Mouse (Mus musculus): ENCODE results near the gene Ttc23l. TPM values are rescaled to one million over a fixed set of nuclear protein-coding genes. Genes with fewer than 3 reads are reported as not detected.

The Ttc23l gene
- polyA plus RNA-seq, 1 experiment from 2014 or later: not detected

DNA sequence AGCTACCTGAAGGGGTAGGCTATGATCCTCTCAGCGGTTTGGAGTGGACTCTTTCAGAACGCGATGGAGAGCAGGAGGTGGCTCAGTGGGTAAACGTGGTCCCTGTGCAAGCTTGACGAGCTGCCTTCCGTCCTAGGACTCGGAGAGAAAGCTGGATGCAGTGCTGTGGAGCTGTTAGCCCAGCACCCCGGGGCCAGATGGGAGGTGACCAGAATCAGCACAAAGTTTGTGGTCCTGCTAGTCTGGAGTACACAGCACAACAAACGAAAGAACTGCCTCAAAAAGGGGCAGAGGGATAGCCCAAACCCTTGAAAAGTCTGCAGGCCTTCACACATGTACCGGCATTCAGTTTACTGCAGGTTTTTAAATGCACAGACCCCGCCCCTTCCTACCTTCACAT is 62.5 kb downstream of the Ttc23l start:
- Histone ChIP-seq H3K4me2 (ENCODE audit: low read length) (no peak overlapping the region), H3K36me3 (ENCODE audit: control insufficient read depth, insufficient read depth) (no peaks in the 10 kb centered on the region), H3K9me3 (ENCODE audit: control insufficient read depth, low read length) (no peaks in the 10 kb centered on the region), H3K4me1 (replicated peaks; ENCODE audit: control insufficient read depth, insufficient read depth, low read length) (no peaks in the 10 kb centered on the region), H3K27ac (ENCODE audit: low read length) (no peak overlapping the region), H3K27me3 (replicated peaks; ENCODE audit: control insufficient read depth, insufficient read depth, low read length) (no peaks in the 10 kb centered on the region), H3K4me3 (replicated peaks; ENCODE audit: low read length) (no peak overlapping the region), H3K9ac (replicated peaks; ENCODE audit: low read depth, low read length) (no peak overlapping the region)
- 95% methylated on average over 11 of the region's 11 CpGs for WGBS
- no peak for ATAC-seq

DNA sequence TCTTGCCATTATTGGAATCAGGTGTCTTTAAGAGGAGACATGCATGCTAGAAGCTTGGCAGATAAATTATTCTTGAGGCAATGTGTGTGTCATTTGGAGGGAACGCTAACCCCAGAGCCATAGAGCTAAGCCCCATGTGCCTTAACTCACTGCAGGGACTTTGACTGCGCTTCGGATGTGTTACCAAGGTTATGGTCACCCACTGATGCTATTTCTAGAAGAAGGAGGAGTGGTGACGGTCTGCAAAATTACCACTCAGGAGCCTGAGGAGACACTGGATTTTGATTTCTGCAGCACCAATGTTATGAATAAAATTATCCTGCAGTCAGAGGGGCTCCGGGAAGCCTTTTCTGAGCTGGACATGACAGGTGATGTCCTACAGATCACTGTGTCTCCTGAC is 68.4 kb downstream of the Ttc23l start:
- Histone ChIP-seq H3K4me1 (replicated peaks; ENCODE audit: control insufficient read depth, insufficient read depth, low read length) (peaks cover 8% of the 10 kb centered on the region), H3K4me2 (ENCODE audit: low read length) (no peak overlapping the region), H3K9ac (replicated peaks; ENCODE audit: low read depth, low read length) (no peak overlapping the region), H3K27ac (ENCODE audit: low read length) (no peak overlapping the region), H3K4me3 (replicated peaks; ENCODE audit: low read length) (no peak overlapping the region), H3K9me3 (ENCODE audit: control insufficient read depth, low read length) (no peaks in the 10 kb centered on the region), H3K36me3 (ENCODE audit: control insufficient read depth, insufficient read depth) (peaks cover 2% of the 10 kb centered on the region; the same call in 1 of the 2 replicates), H3K27me3 (replicated peaks; ENCODE audit: control insufficient read depth, insufficient read depth, low read length) (no peaks in the 10 kb centered on the region)
- no peak for ATAC-seq
- 93% methylated on average over 5 of the region's 5 CpGs for WGBS

DNA sequence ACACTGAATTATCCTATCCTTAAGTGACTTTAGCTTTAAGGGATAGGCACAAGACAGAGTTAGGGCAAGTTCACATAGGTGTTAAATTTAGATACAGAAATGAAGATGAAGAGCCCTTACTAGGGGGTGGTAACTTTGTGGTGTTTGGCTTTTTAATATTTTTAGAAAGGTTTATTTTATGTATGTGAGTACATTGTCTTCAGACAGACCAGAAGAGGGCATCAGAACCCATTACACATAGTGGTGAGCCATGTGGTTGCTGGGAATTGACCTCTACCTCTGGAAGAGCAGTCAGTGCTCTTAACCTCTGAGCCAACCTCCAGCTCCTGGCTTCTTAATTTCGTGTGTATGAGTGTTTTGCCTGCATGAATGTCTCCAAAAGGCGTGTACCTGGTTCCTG is 71.2 kb downstream of the Ttc23l start:
- Histone ChIP-seq H3K36me3 (ENCODE audit: control insufficient read depth, insufficient read depth) (peaks cover 4% of the 10 kb centered on the region; the same call in 1 of the 2 replicates), H3K9ac (replicated peaks; ENCODE audit: low read depth, low read length) (no peak overlapping the region), H3K27me3 (replicated peaks; ENCODE audit: control insufficient read depth, insufficient read depth, low read length) (no peaks in the 10 kb centered on the region), H3K4me1 (replicated peaks; ENCODE audit: control insufficient read depth, insufficient read depth, low read length) (peaks cover 17% of the 10 kb centered on the region), H3K27ac (ENCODE audit: low read length) (no peak overlapping the region), H3K4me3 (replicated peaks; ENCODE audit: low read length) (no peak overlapping the region; the same call in 1 of the 2 replicates), H3K9me3 (ENCODE audit: control insufficient read depth, low read length) (no peaks in the 10 kb centered on the region), H3K4me2 (ENCODE audit: low read length) (peak overlapping the region; percentile 87)
- no peak for ATAC-seq
- 63% methylated on average over 2 of the region's 2 CpGs for WGBS

DNA sequence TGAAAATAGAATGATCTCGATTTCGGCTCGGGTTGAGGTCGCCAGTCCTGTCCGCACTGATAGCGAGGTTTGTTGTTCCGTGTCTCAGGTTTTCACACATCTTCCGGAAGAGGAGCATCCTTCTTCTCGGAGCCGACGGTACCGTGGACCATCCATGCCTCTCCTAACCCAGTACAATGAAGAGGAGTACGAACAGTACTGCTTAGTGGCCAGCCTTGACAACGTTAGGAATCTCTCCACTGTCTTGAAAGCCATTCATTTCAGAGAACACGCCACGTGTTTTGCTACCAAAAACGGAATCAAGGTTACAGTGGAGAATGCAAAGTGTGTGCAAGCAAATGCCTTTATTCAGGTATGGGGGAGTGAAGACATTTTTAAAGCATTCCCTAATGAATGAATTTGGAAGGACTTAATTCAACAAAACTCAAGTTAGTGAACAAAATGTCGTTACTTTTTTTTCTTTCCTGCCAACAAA is 72.1 kb downstream of the Ttc23l start:
- WGBS: under 1% methylated on average over 18 of the region's 18 CpGs
- no peaks in the 10 kb centered on the region for H3K9me3 ChIP-seq (ENCODE audit: control insufficient read depth, low read length)
- H3K27ac ChIP-seq (ENCODE audit: low read length): peak overlapping the region; percentile 81
- H3K4me1 ChIP-seq (replicated peaks; ENCODE audit: control insufficient read depth, insufficient read depth, low read length): peaks cover 17% of the 10 kb centered on the region
- H3K4me3 ChIP-seq (replicated peaks; ENCODE audit: low read length): peak overlapping the region; percentile 69
- H3K27me3 ChIP-seq (replicated peaks; ENCODE audit: control insufficient read depth, insufficient read depth, low read length): no peaks in the 10 kb centered on the region
- peak; percentile 51 for ATAC-seq
- H3K36me3 ChIP-seq (ENCODE audit: control insufficient read depth, insufficient read depth): peaks cover 7% of the 10 kb centered on the region; the same call in 1 of the 2 replicates
- peak overlapping the region; percentile 84 for H3K9ac ChIP-seq (replicated peaks; ENCODE audit: low read depth, low read length)
- peak overlapping the region; percentile 87 for H3K4me2 ChIP-seq (ENCODE audit: low read length)

DNA sequence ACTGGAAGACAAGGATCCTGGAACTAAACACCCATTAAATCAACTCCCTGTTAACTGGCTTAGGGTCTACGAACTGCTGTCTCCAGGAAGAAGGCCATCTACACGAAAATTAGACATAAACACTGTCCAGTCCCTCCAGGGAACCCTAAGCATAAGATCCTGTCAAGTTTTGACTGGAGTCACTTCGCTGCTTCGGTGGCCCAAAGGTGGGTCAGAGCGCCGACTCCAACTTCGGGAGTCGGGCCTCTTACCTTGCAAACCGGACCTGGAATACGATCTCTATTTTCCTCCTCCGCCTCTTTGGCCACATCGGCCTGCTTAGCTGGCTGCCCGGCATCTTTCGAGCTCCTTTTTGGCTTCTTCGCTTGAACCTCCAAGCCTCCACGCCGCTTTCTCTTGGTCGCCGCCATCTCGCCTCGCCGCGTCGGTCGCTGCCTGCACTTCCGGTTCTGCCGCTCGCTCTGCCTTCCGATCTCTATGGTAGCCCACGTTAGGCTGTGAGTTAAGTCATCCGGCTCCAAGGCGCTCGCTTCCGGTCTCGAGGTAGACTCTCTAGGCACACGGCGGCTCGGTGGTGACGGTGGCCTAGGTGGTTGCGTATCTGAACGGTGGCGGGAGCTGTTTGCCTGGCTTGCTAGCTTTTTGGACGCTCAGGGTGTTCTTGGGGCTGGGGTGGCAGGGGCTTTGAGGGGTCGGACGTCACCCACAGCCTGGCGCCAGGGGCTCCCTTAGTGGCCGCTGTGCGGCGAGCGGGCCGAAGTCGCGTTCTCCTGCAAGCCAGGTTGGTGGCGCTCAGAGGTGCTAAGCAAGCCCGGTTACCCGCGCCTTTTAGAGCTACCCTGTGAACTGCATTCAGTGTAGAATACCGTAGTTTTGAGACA is 72.7 kb downstream of the Ttc23l start, which contains the start of the genes Brix1 and Rad1:
Brix1 (minus strand) TSS at position 464 of the 881 bp plus-strand sequence.
Rad1 (plus strand) TSS at position 535 of the 881 bp plus-strand sequence.
- ATAC-seq: peak; percentile 100
- Histone ChIP-seq H3K27me3 (replicated peaks; ENCODE audit: control insufficient read depth, insufficient read depth, low read length) (no peaks in the 10 kb centered on the region), H3K4me3 (replicated peaks; ENCODE audit: low read length) (peak within 1 kb of the TSS; percentile 69), H3K4me2 (ENCODE audit: low read length) (peak within 1 kb of the TSS; percentile 87), H3K9me3 (ENCODE audit: control insufficient read depth, low read length) (no peaks in the 10 kb centered on the region), H3K27ac (ENCODE audit: low read length) (peak within 1 kb of the TSS; percentile 81), H3K4me1 (replicated peaks; ENCODE audit: control insufficient read depth, insufficient read depth, low read length) (peaks cover 17% of the 10 kb centered on the region), H3K36me3 (ENCODE audit: control insufficient read depth, insufficient read depth) (peaks cover 10% of the 10 kb centered on the region), H3K9ac (replicated peaks; ENCODE audit: low read depth, low read length) (peak within 1 kb of the TSS; percentile 84)
- under 1% methylated on average over 58 of the region's 58 CpGs for WGBS

DNA sequence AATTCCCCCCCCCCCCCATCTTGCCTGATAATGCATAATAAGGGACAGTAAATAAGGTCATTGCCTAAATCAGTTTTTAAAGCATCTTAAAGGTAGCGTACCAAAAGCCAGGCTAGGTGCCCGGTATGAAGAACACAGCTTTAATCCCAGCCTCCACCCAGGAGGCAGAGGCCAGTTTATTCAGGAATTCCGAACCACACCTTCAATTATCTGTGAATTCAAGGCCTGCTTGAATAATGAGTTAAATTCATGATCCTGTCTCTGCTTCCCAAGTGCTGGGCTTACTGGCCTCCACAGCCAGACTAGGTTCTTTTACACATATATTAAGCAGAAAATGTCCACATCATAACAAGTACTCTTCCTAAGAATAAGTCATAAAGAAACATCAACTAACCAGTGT is 87.5 kb downstream of the Ttc23l start:
- Histone ChIP-seq H3K27me3 (replicated peaks; ENCODE audit: control insufficient read depth, insufficient read depth, low read length) (no peaks in the 10 kb centered on the region), H3K27ac (ENCODE audit: low read length) (no peak overlapping the region), H3K4me2 (ENCODE audit: low read length) (peak overlapping the region; percentile 65), H3K4me1 (replicated peaks; ENCODE audit: control insufficient read depth, insufficient read depth, low read length) (peaks cover 14% of the 10 kb centered on the region), H3K36me3 (ENCODE audit: control insufficient read depth, insufficient read depth) (peaks cover 4% of the 10 kb centered on the region), H3K9ac (replicated peaks; ENCODE audit: low read depth, low read length) (peak overlapping the region; percentile 92), H3K9me3 (ENCODE audit: control insufficient read depth, low read length) (no peaks in the 10 kb centered on the region), H3K4me3 (replicated peaks; ENCODE audit: low read length) (peak overlapping the region; percentile 86)
- peak; percentile 16 for ATAC-seq
- 9% methylated on average over 3 of the region's 3 CpGs for WGBS

DNA sequence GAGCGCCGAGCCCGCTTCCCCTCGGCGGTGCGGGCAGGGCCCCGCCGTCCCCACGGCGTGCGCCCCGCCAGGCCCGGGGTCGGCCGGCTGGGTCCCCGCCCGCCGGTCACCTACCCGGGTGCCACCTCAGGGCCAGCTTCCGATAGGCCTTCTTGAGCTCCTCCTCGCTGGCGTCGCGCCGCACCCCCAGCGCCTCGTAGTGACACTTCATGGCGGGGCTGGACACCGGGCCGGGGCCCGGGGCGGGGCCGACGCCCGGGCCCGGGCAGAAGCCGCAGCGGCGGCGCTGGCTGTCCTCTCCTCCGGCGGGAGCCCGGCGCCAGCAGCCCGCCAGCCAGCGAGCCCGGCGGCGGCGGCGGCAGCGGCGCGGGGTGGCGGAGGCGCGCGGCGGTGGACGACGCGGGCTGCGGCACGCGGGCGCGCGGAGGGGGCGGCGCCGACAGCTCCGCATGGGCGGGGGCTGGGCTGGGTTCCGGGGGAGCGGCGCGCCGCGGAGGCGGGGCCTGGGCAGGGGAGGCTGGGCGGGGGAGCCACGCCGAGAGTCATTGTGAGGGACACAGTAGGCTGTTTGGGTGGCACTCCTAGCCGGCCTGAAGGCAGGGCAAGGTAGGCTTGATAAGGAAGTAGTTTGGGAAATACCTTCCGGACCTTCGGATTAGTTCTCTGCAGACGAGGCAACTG is 88.2 kb downstream of the Ttc23l start, which contains the start of gene Dnajc21:
Dnajc21 (minus strand) TSS at position 366 of the 681 bp plus-strand sequence.
- Histone ChIP-seq H3K4me2 (ENCODE audit: low read length) (peak within 1 kb of the TSS; percentile 87), H3K9me3 (ENCODE audit: control insufficient read depth, low read length) (no peaks in the 10 kb centered on the region), H3K9ac (replicated peaks; ENCODE audit: low read depth, low read length) (peak within 1 kb of the TSS; percentile 92), H3K4me3 (replicated peaks; ENCODE audit: low read length) (peak within 1 kb of the TSS; percentile 86), H3K4me1 (replicated peaks; ENCODE audit: control insufficient read depth, insufficient read depth, low read length) (peaks cover 14% of the 10 kb centered on the region), H3K36me3 (ENCODE audit: control insufficient read depth, insufficient read depth) (no peaks in the 10 kb centered on the region; the same call in 1 of the 2 replicates), H3K27ac (ENCODE audit: low read length) (peak within 1 kb of the TSS; percentile 82), H3K27me3 (replicated peaks; ENCODE audit: control insufficient read depth, insufficient read depth, low read length) (no peaks in the 10 kb centered on the region)
- ATAC-seq: peak; percentile 96
- WGBS: under 1% methylated on average over 66 of the region's 87 CpGs

DNA sequence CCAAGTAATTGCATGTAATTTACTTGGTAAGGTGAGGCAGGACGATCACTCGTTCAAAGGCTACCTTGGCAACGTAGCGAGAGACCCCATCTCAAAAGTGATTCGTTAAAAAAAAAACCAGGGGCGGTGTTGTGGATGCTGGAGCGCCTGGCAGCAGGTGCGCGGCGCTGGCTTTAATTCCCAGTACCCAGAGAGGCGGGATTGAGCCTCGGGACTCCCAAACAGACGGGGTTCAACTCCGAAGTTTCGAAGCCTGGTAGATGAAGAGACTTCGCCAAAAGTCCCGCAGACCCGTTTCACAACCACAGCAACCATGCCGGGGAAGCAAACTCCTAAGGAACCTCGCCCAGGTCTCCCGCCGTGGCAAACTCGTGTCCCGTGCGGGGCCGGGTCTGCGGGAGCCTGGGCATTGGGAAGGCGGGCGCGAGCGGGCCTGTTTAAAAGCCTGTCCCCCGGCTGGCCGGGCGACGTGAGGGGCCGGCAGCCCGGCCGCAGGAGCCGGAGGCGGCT is 88.8 kb downstream of the Ttc23l start:
- H3K4me2 ChIP-seq (ENCODE audit: low read length): peak overlapping the region; percentile 87
- no peaks in the 10 kb centered on the region for H3K36me3 ChIP-seq (ENCODE audit: control insufficient read depth, insufficient read depth)
- WGBS: under 1% methylated on average over 40 of the region's 40 CpGs
- H3K4me1 ChIP-seq (replicated peaks; ENCODE audit: control insufficient read depth, insufficient read depth, low read length): peaks cover 14% of the 10 kb centered on the region
- H3K27me3 ChIP-seq (replicated peaks; ENCODE audit: control insufficient read depth, insufficient read depth, low read length): no peaks in the 10 kb centered on the region
- peak overlapping the region; percentile 92 for H3K9ac ChIP-seq (replicated peaks; ENCODE audit: low read depth, low read length)
- peak; percentile 31 for ATAC-seq
- no peaks in the 10 kb centered on the region for H3K9me3 ChIP-seq (ENCODE audit: control insufficient read depth, low read length)
- peak overlapping the region; percentile 82 for H3K27ac ChIP-seq (ENCODE audit: low read length)
- H3K4me3 ChIP-seq (replicated peaks; ENCODE audit: low read length): peak overlapping the region; percentile 86

DNA sequence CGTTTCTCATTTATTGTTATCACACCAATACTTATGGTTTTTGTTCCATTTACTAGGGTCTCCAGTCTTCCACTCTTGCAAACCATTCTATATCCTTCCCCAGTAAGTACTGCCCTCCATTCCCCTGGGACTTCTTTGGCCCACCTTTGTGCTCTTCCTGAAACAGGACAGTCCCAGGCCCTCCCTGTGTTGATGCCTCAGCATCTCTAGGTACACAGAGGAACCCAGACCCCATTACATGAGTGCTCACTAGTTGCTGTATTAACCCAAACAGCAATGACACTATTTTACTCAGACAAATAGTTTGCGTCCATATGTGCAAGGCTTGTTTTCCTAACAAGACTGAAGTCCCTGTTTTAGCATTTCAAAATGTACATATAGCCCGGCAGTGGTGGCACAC is 89.7 kb downstream of the Ttc23l start:
- ATAC-seq: no peak
- Histone ChIP-seq H3K27me3 (replicated peaks; ENCODE audit: control insufficient read depth, insufficient read depth, low read length) (no peaks in the 10 kb centered on the region), H3K4me1 (replicated peaks; ENCODE audit: control insufficient read depth, insufficient read depth, low read length) (peaks cover 14% of the 10 kb centered on the region), H3K9me3 (ENCODE audit: control insufficient read depth, low read length) (no peaks in the 10 kb centered on the region), H3K4me3 (replicated peaks; ENCODE audit: low read length) (no peak overlapping the region), H3K36me3 (ENCODE audit: control insufficient read depth, insufficient read depth) (no peaks in the 10 kb centered on the region), H3K27ac (ENCODE audit: low read length) (no peak overlapping the region), H3K9ac (replicated peaks; ENCODE audit: low read depth, low read length) (no peak overlapping the region), H3K4me2 (ENCODE audit: low read length) (peak overlapping the region; percentile 17)
- 84% methylated on average over 3 of the region's 3 CpGs for WGBS

Measured in forebrain, embryonic 16.5 days (tissue).